Mouse (Mus musculus): ENCODE measurements at regions not wholly inside any gene's neighbourhood (a gene's known extent, or its start where the extent isn't known, plus 50 kb on each side); places are given as distances from the start of the nearest gene placed in this dataset.

DNA sequence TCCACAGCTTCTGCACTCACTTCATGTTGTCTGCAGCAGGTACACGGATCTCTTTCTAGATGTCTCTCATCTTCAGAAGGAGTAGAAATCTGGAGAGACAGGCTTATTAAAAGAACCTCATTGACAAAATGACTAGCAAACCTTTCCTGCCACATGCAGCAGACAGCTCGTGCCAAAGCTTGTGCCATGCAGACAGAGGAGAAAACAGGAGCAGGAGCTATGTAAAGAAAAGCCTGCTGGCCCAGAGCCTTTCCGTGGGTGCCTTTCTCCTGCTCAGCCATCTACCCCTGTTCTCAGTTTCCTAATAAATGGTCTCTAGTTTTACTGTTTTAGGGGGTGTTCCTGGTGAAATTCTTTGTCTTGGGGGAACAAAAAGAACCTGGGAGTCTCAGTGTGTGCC lies 254.9 kb upstream of the Sox11 start:
- no peak for TF ChIP-seq CTCF (IDR thresholded peaks at IDR 0.05; ENCODE audit: extremely low read depth, insufficient read depth, low read length)
- no peak for TF ChIP-seq POLR2A (IDR thresholded peaks at IDR 0.05; ENCODE audit: extremely low read depth, insufficient read depth, low read length)

All from cortical plate, adult 2 months (tissue).